Mouse (Mus musculus): ENCODE results near the gene Tnks1bp1. TPM values are rescaled to one million over a fixed set of nuclear protein-coding genes. Genes with fewer than 3 reads are reported as not detected.

Gene Tnks1bp1
- total and polyA plus RNA-seq, 3 experiments, result 1.5 to 7.5 (median 3.9) TPM

DNA sequence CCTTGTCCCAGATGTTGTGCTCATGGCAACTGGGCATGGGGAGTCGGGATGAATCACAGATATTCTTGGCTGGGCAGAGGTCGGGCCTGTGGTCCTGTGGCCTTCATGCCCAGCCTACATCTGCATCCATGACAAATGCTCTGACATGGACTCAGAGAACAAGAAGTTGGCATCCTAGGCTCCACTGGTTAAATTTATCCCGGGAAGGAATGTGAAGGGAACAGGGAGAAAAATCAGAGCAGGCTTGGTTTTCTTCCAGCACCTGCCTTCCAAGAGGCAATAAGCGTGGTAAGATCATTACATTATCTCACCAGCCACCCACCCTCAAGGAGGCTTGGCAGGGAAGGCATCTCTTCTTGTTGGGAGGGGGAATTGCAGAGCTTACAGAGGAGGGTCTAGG, 43.5 kb upstream of the Tnks1bp1 start:
- no peak for TF ChIP-seq ZC3H11A (IDR thresholded peaks at IDR 0.05; ENCODE audit: low read depth, low read length)
- TF ChIP-seq SIN3A (IDR thresholded peaks at IDR 0.05; ENCODE audit: low read length), result no peak
- TF ChIP-seq E2F4 (IDR thresholded peaks at IDR 0.05; ENCODE audit: insufficient replicate concordance, low read depth, low read length), result no peak
- no peak for TF ChIP-seq ZKSCAN1 (IDR thresholded peaks at IDR 0.05; ENCODE audit: borderline replicate concordance, low read depth, low read length)
- TF ChIP-seq MXI1 (IDR thresholded peaks at IDR 0.05; ENCODE audit: low read depth, low read length), result no peak
- TF ChIP-seq RAD21 (IDR thresholded peaks at IDR 0.05; ENCODE audit: low read depth, low read length), result no peak
- no peak for TF ChIP-seq EP300 (IDR thresholded peaks at IDR 0.05; ENCODE audit: low read length)
- TF ChIP-seq MEF2A (IDR thresholded peaks at IDR 0.05; ENCODE audit: borderline replicate concordance, low read depth, low read length), result no peak
- TF ChIP-seq TBP (conservative IDR thresholded peaks at IDR 0.05; ENCODE audit: low read depth, low read length), result no peak
- no peak for TF ChIP-seq ELF1 (IDR thresholded peaks at IDR 0.05; ENCODE audit: low read depth, low read length)
- no peak for TF ChIP-seq RCOR1 (conservative IDR thresholded peaks at IDR 0.05; ENCODE audit: low read depth, low read length)
- Histone ChIP-seq H3K36me3 (replicated peaks in 1 of 2; ENCODE audit: control insufficient read depth in 1 of 2, insufficient read depth in 1 of 2, low read length in 1 of 2) (peaks cover 0 to 7% of the 10 kb centered on the region in 2 experiments), H3K79me2 (replicated peaks; ENCODE audit: control insufficient read depth, extremely low read depth, insufficient read depth, poor library complexity, severe bottlenecking) (no peaks in the 10 kb centered on the region), H3K4me2 (ENCODE audit: insufficient read depth, low read depth, poor library complexity, severe bottlenecking) (no peak overlapping the region), H3K27me3 (replicated peaks) (no peaks in the 10 kb centered on the region), H3K27ac (ENCODE audit: insufficient read depth, low read depth) (no peak overlapping the region), H3K9me3 (replicated peaks; ENCODE audit: low read length) (no peaks in the 10 kb centered on the region), H3K4me3 (replicated peaks in 1 of 3; ENCODE audit: low read depth in 2 of 3, low read length in 2 of 3, poor library complexity in 1 of 3) (no peak overlapping the region), H3K9ac (ENCODE audit: insufficient read depth, low read depth) (no peak overlapping the region), H3K4me1 (ENCODE audit: control insufficient read depth in 1 of 2, insufficient read depth in 2 of 2) (peaks cover 0 to 23% of the 10 kb centered on the region in 2 experiments; a peak in 2 of 4 replicates)
- dilution Hi-C loops (cut with MboI; ENCODE audit: extremely low pct_ligation_motif_present, extremely low pct_unique_long_range_greater_than_20kb, low sequenced_read_pairs), result no loop called here
- DNase-seq (ENCODE audit: extremely low read depth), result no peak
- in situ Hi-C loops (cut with MboI; ENCODE audit: low pct_ligation_motif_present, low pct_unique_long_range_greater_than_20kb, low sequenced_read_pairs), result loop anchor here (5.0 kb wide), 1 partner anchor 42 kb away; no protein-coding TSS in a partner anchor

DNA sequence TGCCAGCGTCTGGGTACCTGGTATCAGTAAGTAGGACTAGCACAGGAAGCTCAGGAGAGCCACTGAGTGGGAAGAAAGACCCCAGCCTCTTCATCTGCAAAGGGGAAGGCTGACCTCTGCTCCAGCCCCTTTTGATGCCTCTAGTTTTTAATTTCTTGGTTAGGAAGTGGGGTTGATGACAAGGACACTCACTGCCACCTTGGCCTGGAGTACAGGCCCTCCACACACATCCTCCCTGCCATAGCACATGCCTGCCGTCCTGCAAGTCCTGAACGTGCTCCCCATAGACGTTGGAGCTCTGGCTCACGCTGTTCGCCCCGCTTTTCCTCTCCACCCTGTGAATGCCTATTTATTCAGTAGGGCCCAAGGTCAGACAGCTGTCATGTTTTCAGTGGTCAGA, 41.2 kb upstream of the Tnks1bp1 start:
- H3K27me3 ChIP-seq (replicated peaks), result no peaks in the 10 kb centered on the region
- TF ChIP-seq ETS1 (conservative IDR thresholded peaks at IDR 0.05; ENCODE audit: low read depth, low read length), result no peak
- no peak for TF ChIP-seq MAFK (IDR thresholded peaks at IDR 0.05; ENCODE audit: insufficient replicate concordance, low read length)
- no peak for TF ChIP-seq MAZ (IDR thresholded peaks at IDR 0.05; ENCODE audit: low read depth, low read length)
- no peak for TF ChIP-seq ZKSCAN1 (IDR thresholded peaks at IDR 0.05; ENCODE audit: borderline replicate concordance, low read depth, low read length)
- TF ChIP-seq HCFC1 (IDR thresholded peaks at IDR 0.05; ENCODE audit: low read depth, low read length), result no peak
- no peak for TF ChIP-seq MAX (IDR thresholded peaks at IDR 0.05; ENCODE audit: low read length)
- no peak for TF ChIP-seq RCOR1 (conservative IDR thresholded peaks at IDR 0.05; ENCODE audit: low read depth, low read length)
- TF ChIP-seq ZNF384 (IDR thresholded peaks at IDR 0.05; ENCODE audit: low read depth, low read length), result no peak
- no peak for TF ChIP-seq MXI1 (IDR thresholded peaks at IDR 0.05; ENCODE audit: low read depth, low read length)
- H3K79me2 ChIP-seq (replicated peaks; ENCODE audit: control insufficient read depth, extremely low read depth, insufficient read depth, poor library complexity, severe bottlenecking), result no peaks in the 10 kb centered on the region
- H3K9ac ChIP-seq (ENCODE audit: insufficient read depth, low read depth), result no peak overlapping the region
- peaks cover 0 to 5% of the 10 kb centered on the region in 2 experiments for H3K36me3 ChIP-seq (replicated peaks in 1 of 2; ENCODE audit: control insufficient read depth in 1 of 2, insufficient read depth in 1 of 2, low read length in 1 of 2)
- dilution Hi-C loops (cut with MboI; ENCODE audit: extremely low pct_ligation_motif_present, extremely low pct_unique_long_range_greater_than_20kb, low sequenced_read_pairs) (no loop called here), in situ Hi-C loops (cut with MboI; ENCODE audit: low pct_ligation_motif_present, low pct_unique_long_range_greater_than_20kb, low sequenced_read_pairs) (no loop called here)
- H3K4me1 ChIP-seq (ENCODE audit: control insufficient read depth in 1 of 2, insufficient read depth in 2 of 2), result peaks cover 0 to 17% of the 10 kb centered on the region in 2 experiments; a peak in 2 of 4 replicates
- H3K9me3 ChIP-seq (replicated peaks; ENCODE audit: low read length), result no peaks in the 10 kb centered on the region
- no peak overlapping the region for H3K4me2 ChIP-seq (ENCODE audit: insufficient read depth, low read depth, poor library complexity, severe bottlenecking)
- no peak overlapping the region for H3K4me3 ChIP-seq (replicated peaks in 1 of 3; ENCODE audit: low read depth in 2 of 3, low read length in 2 of 3, poor library complexity in 1 of 3)
- no peak overlapping the region for H3K27ac ChIP-seq (ENCODE audit: insufficient read depth, low read depth)
- no peak for DNase-seq (ENCODE audit: extremely low read depth)
